Mouse (Mus musculus) hindbrain, embryonic 16.5 days (tissue): Measurements from ENCODE around the gene Tpcn2. TPM values are rescaled to one million over a fixed set of nuclear protein-coding genes. Genes with fewer than 3 reads are reported as not detected.

ENCODE experiments used
- ATAC-seq: fragments of 200-750 bp; cut with Nextera tagmentation; 2 replicates; pipeline ENCODE4 v1.8.0; 2017; ENCODE audit warnings: moderate TSS enrichment, moderate library complexity
- H3K27ac ChIP-seq: fragments of 300-500 bp; sonication (generic); 2 replicates; pipeline ENCODE4 v1.5.1; 2014; ENCODE audit warnings: low read depth, mild to moderate bottlenecking, control low read depth, low read length, moderate library complexity
- H3K27me3 ChIP-seq: fragments of 300-500 bp; sonication (generic); replicated peaks from 2 replicates; pipeline ENCODE4 v1.6.1; 2014; ENCODE audit warnings: low read length; ENCODE audit not compliant: control insufficient read depth, insufficient read depth
- H3K36me3 ChIP-seq: fragments of 300-500 bp; sonication (generic); 2 replicates; pipeline ENCODE4 v1.6.1; 2014; ENCODE audit warnings: mild to moderate bottlenecking, low read length, moderate library complexity, mixed read lengths; ENCODE audit not compliant: control insufficient read depth, insufficient read depth
- H3K4me1 ChIP-seq: fragments of 300-500 bp; sonication (generic); 2 replicates; pipeline ENCODE4 v1.6.1; 2014; ENCODE audit warnings: low read depth, low read length; ENCODE audit not compliant: control insufficient read depth, insufficient read depth
- H3K4me2 ChIP-seq: fragments of 300-500 bp; sonication (generic); 2 replicates; pipeline ENCODE4 v1.6.1; 2014; ENCODE audit warnings: mild to moderate bottlenecking, low read length, control low read depth, moderate library complexity
- H3K4me3 ChIP-seq: fragments of 300-500 bp; sonication (generic); 2 replicates; pipeline ENCODE4 v1.5.1; 2014; ENCODE audit warnings: mild to moderate bottlenecking, low read length, control low read depth, moderate library complexity
- H3K9ac ChIP-seq: fragments of 300-500 bp; sonication (generic); 2 replicates; pipeline ENCODE4 v1.6.1; 2014; ENCODE audit warnings: low read depth, mild to moderate bottlenecking, control low read depth, low read length, moderate library complexity
- H3K9me3 ChIP-seq: fragments of 300-500 bp; sonication (generic); 2 replicates; pipeline ENCODE4 v1.6.1; 2014; ENCODE audit warnings: mild to moderate bottlenecking, low read length, moderate library complexity; ENCODE audit not compliant: control insufficient read depth
- WGBS: fragments of 180-500 bp; shearing (Covaris S2); extraction: QIAGEN DNeasy Blood & Tissue Kit; methylation state at CpG from one replicate; pipeline ENCODE4 v1.1.7; 2014; 5-methylcytosine and 5-hydroxymethylcytosine counted together
- polyA plus RNA-seq: library from polyadenylated mRNA; unstranded; fragments of >200 nt; fragmentation: Nextera tagmentation; extraction: Ambion mirVana; gene quantifications from 2 replicates; pipeline ENCODE4 v1.2.1, GENCODE M21; 2015

The Tpcn2 gene
- polyA plus RNA-seq, 1 experiment from 2014 or later, result 2.8 TPM

- WGBS, result 76% methylated on average over 2 of the region's 2 CpGs
- Histone ChIP-seq H3K27ac (no peak overlapping the region), H3K9me3 (peaks cover 6% of the 10 kb centered on the region), H3K27me3 (no peaks in the 10 kb centered on the region), H3K4me2 (no peak overlapping the region), H3K9ac (no peak overlapping the region), H3K4me1 (no peaks in the 10 kb centered on the region; the same call in 1 of the 2 replicates), H3K36me3 (no peaks in the 10 kb centered on the region), H3K4me3 (no peak overlapping the region)
- no peak for ATAC-seq
These were observed 143.2 kb downstream of the Tpcn2 start for GRCm38 (mm10) chr7:145140656-145141055.

GRCm38 (mm10) chr7:145139576-145139975, 144.2 kb downstream of the Tpcn2 start:
- no peak overlapping the region for H3K4me3 ChIP-seq
- 94% methylated on average over 3 of the region's 3 CpGs for WGBS

GRCm38 (mm10) chr7:145139100-145139499, 144.7 kb downstream of the Tpcn2 start:
- 86% methylated on average over 1 of the region's 1 CpGs for WGBS
- Histone ChIP-seq H3K27me3 (no peaks in the 10 kb centered on the region), H3K27ac (no peak overlapping the region), H3K36me3 (no peaks in the 10 kb centered on the region), H3K4me2 (no peak overlapping the region), H3K9ac (no peak overlapping the region), H3K4me1 (no peaks in the 10 kb centered on the region), H3K4me3 (no peak overlapping the region), H3K9me3 (peaks cover 6% of the 10 kb centered on the region)
- no peak for ATAC-seq

More at GRCm38 (mm10) chr7:145139576-145139975, 144.2 kb downstream of the Tpcn2 start:
- Histone ChIP-seq H3K9ac (no peak overlapping the region), H3K4me1 (no peaks in the 10 kb centered on the region; the same call in 1 of the 2 replicates), H3K27ac (no peak overlapping the region), H3K36me3 (no peaks in the 10 kb centered on the region), H3K9me3 (peaks cover 6% of the 10 kb centered on the region), H3K4me2 (no peak overlapping the region), H3K27me3 (no peaks in the 10 kb centered on the region)
- no peak for ATAC-seq

GRCm38 (mm10) chr7:145137871-145138270, 145.9 kb downstream of the Tpcn2 start:
- Histone ChIP-seq H3K4me3 (no peak overlapping the region), H3K36me3 (no peaks in the 10 kb centered on the region), H3K9ac (no peak overlapping the region), H3K9me3 (peaks cover 6% of the 10 kb centered on the region), H3K27me3 (no peaks in the 10 kb centered on the region), H3K4me1 (no peaks in the 10 kb centered on the region), H3K4me2 (no peak overlapping the region), H3K27ac (no peak overlapping the region)
- no peak for ATAC-seq
- WGBS, result 95% methylated on average over 1 of the region's 1 CpGs

- WGBS, result 90% methylated on average over 4 of the region's 4 CpGs
- Histone ChIP-seq H3K27ac (no peak overlapping the region), H3K4me1 (no peaks in the 10 kb centered on the region), H3K4me2 (no peak overlapping the region), H3K9me3 (peaks cover 6% of the 10 kb centered on the region), H3K36me3 (no peaks in the 10 kb centered on the region), H3K27me3 (no peaks in the 10 kb centered on the region), H3K4me3 (no peak overlapping the region), H3K9ac (no peak overlapping the region)
- ATAC-seq, result no peak
These were observed 147.0 kb downstream of the Tpcn2 start for GRCm38 (mm10) chr7:145136831-145137230.

Other genes starting within 250 kb of the Tpcn2 start
- gene 1810010D01Rik, start 75.9 kb downstream of the Tpcn2 start, polyA plus RNA-seq, result not detected in 2 replicates
- gene Mrgprf, start 16.8 kb upstream of the Tpcn2 start, polyA plus RNA-seq, result 3.6 and 5.3 TPM in 2 replicates
- 0.10 and 0.11 TPM in 2 replicates for gene Mrgprd, start 30.8 kb upstream of the Tpcn2 start, polyA plus RNA-seq